Mouse (Mus musculus) brown adipose tissue, adult 24 weeks (tissue): ENCODE data around the gene Crebl2. TPM values are rescaled to one million over a fixed set of nuclear protein-coding genes. Genes with fewer than 3 reads are reported as not detected.
A peak's percentile ranks its signal among the peaks of the same experiment; 100 is the strongest.

ENCODE experiments used
- H3K27ac ChIP-seq: fragments of 200-500 bp; replicated peaks from 2 replicates; pipeline ENCODE4 v1.5.1; 2012; ENCODE audit warnings: low read depth, mild to moderate bottlenecking, low read length
- H3K4me1 ChIP-seq: fragments of 200-500 bp; 2 replicates; pipeline ENCODE4 v1.6.1; 2012; ENCODE audit warnings: low read length, mixed read lengths; ENCODE audit not compliant: control insufficient read depth, insufficient read depth, insufficient read length
- H3K4me3 ChIP-seq: fragments of 200-500 bp; 2 replicates; pipeline ENCODE4 v1.5.1; 2012; ENCODE audit warnings: low read depth, mild to moderate bottlenecking, low read length, moderate library complexity; ENCODE audit not compliant: insufficient read depth
- polyA plus RNA-seq: library from polyadenylated mRNA; stranded (reverse); fragments of >200 nt; gene quantifications from 2 replicates; pipeline ENCODE4 v1.2.4, GENCODE M21; 2012; ENCODE audit not compliant: missing spikeins, insufficient read depth, insufficient read length

Crebl2 gene
- polyA plus RNA-seq, 1 experiment = 12.0 TPM

GRCm38 (mm10) chr6:134806130-134806529 lies 23.8 kb upstream of the Crebl2 start:
- H3K27ac ChIP-seq = no peak overlapping the region
- peaks cover 2% of the 10 kb centered on the region; the same call in 1 of the 2 replicates for H3K4me1 ChIP-seq
- no peak overlapping the region for H3K4me3 ChIP-seq

- H3K4me3 ChIP-seq = no peak overlapping the region
- no peak overlapping the region for H3K27ac ChIP-seq
- peaks cover 2% of the 10 kb centered on the region; the same call in 1 of the 2 replicates for H3K4me1 ChIP-seq
Measured at GRCm38 (mm10) chr6:134807091-134807490, 22.9 kb upstream of the Crebl2 start.

GRCm38 (mm10) chr6:134807794-134808193 lies 22.2 kb upstream of the Crebl2 start:
- 0 out of 2 replicates have a peak, but pooled peaks cover 2% of the 10 kb centered on the region for H3K4me1 ChIP-seq
- H3K4me3 ChIP-seq = no peak overlapping the region
- no peak overlapping the region for H3K27ac ChIP-seq

- Histone ChIP-seq H3K27ac (no peak overlapping the region), H3K4me3 (no peak overlapping the region), H3K4me1 (no peaks in the 10 kb centered on the region)
Measured at GRCm38 (mm10) chr6:134813066-134813465, 16.9 kb upstream of the Crebl2 start.

GRCm38 (mm10) chr6:134817051-134817928 lies 12.7 kb upstream of the Crebl2 start:
- no peaks in the 10 kb centered on the region for H3K4me1 ChIP-seq
- no peak overlapping the region for H3K27ac ChIP-seq
- no peak overlapping the region for H3K4me3 ChIP-seq

- Histone ChIP-seq H3K4me3 (no peak overlapping the region), H3K4me1 (no peaks in the 10 kb centered on the region)
Measured at GRCm38 (mm10) chr6:134819741-134820140, 10.2 kb upstream of the Crebl2 start.

GRCm38 (mm10) chr6:134820411-134820810 lies 9.5 kb upstream of the Crebl2 start:
- H3K27ac ChIP-seq = no peak overlapping the region

More at GRCm38 (mm10) chr6:134819741-134820140, 10.2 kb upstream of the Crebl2 start:
- H3K27ac ChIP-seq = no peak overlapping the region

GRCm38 (mm10) chr6:134822844-134823243 lies 7.1 kb upstream of the Crebl2 start:
- Histone ChIP-seq H3K4me3 (no peak overlapping the region), H3K4me1 (no peaks in the 10 kb centered on the region), H3K27ac (no peak overlapping the region)

More at GRCm38 (mm10) chr6:134820411-134820810, 9.5 kb upstream of the Crebl2 start:
- H3K4me3 ChIP-seq = no peak overlapping the region
- H3K4me1 ChIP-seq = no peaks in the 10 kb centered on the region

- Histone ChIP-seq H3K4me3 (peak overlapping the region; percentile 71), H3K4me1 (no peaks in the 10 kb centered on the region), H3K27ac (no peak overlapping the region)
Measured at GRCm38 (mm10) chr6:134830776-134831175, 822 bp downstream of the Crebl2 start.

GRCm38 (mm10) chr6:134834585-134835251 lies 4.8 kb downstream of the Crebl2 start:
- Histone ChIP-seq H3K27ac (no peak overlapping the region), H3K4me3 (no peak overlapping the region), H3K4me1 (no peaks in the 10 kb centered on the region)

GRCm38 (mm10) chr6:134838111-134838510 lies 8.2 kb downstream of the Crebl2 start:
- H3K4me3 ChIP-seq = no peak overlapping the region
- H3K27ac ChIP-seq = no peak overlapping the region
- H3K4me1 ChIP-seq = peaks cover 2% of the 10 kb centered on the region; the same call in 1 of the 2 replicates

GRCm38 (mm10) chr6:134840346-134840745 lies 10.4 kb downstream of the Crebl2 start:
- Histone ChIP-seq H3K4me1 (peaks cover 2% of the 10 kb centered on the region; the same call in 1 of the 2 replicates), H3K4me3 (no peak overlapping the region), H3K27ac (no peak overlapping the region)

GRCm38 (mm10) chr6:134845726-134846125 lies 15.8 kb downstream of the Crebl2 start:
- Histone ChIP-seq H3K4me3 (no peak overlapping the region), H3K27ac (no peak overlapping the region), H3K4me1 (no peaks in the 10 kb centered on the region)

GRCm38 (mm10) chr6:134846308-134846707 lies 16.4 kb downstream of the Crebl2 start:
- no peaks in the 10 kb centered on the region for H3K4me1 ChIP-seq
- H3K4me3 ChIP-seq = no peak overlapping the region
- no peak overlapping the region for H3K27ac ChIP-seq

- no peak overlapping the region for H3K4me3 ChIP-seq
- no peaks in the 10 kb centered on the region for H3K4me1 ChIP-seq
- H3K27ac ChIP-seq = no peak overlapping the region
Measured at GRCm38 (mm10) chr6:134847550-134847949, 17.6 kb downstream of the Crebl2 start.
